Mouse (Mus musculus) stomach, postnatal 0 days (tissue): ENCODE measurements around the gene Slc24a3.

ENCODE experiments used
- CTCF ChIP-seq: IDR thresholded peaks from 2 replicates; pipeline ENCODE4 v1.5.1; 2016; ENCODE audit warnings: antibody characterized with exemption, low read depth, mild to moderate bottlenecking, moderate library complexity
- EP300 ChIP-seq: optimal IDR thresholded peaks from 2 replicates; pipeline ENCODE3; 2016; ENCODE audit warnings: antibody characterized with exemption

- no peak for TF ChIP-seq CTCF
- no peak for TF ChIP-seq EP300
Measured at GRCm38 (mm10) chr2:145691367-145692009, 523.9 kb downstream of the Slc24a3 start.
